Mouse (Mus musculus): ENCODE data around the gene Amhr2. TPM values are rescaled to one million over a fixed set of nuclear protein-coding genes. Genes with fewer than 3 reads are reported as not detected.

The Amhr2 gene
- polyA plus RNA-seq (2015; fragmentation: Nextera tagmentation; extraction: Ambion mirVana): 0.14 and 0.40 TPM in 2 replicates

- no peak within 1 kb of the TSS for H3K27ac ChIP-seq
- no peak within 1 kb of the TSS for H3K4me2 ChIP-seq
- no peak within 1 kb of the TSS for H3K9ac ChIP-seq
- no peaks in the 10 kb centered on the region for H3K36me3 ChIP-seq
- no peak for ATAC-seq (ENCODE audit: low FRiP score)
- H3K9me3 ChIP-seq: no peaks in the 10 kb centered on the region
- H3K4me3 ChIP-seq: no peak within 1 kb of the TSS
- WGBS: 67% methylated on average over 7 of the region's 8 CpGs
- no peaks in the 10 kb centered on the region for H3K4me1 ChIP-seq (replicated peaks)
- no peaks in the 10 kb centered on the region for H3K27me3 ChIP-seq
These were observed at the start of gene Amhr2 for GRCm38 (mm10) chr15:102445146-102445545. Amhr2 (plus strand) TSS chr15:102445367.

DNA sequence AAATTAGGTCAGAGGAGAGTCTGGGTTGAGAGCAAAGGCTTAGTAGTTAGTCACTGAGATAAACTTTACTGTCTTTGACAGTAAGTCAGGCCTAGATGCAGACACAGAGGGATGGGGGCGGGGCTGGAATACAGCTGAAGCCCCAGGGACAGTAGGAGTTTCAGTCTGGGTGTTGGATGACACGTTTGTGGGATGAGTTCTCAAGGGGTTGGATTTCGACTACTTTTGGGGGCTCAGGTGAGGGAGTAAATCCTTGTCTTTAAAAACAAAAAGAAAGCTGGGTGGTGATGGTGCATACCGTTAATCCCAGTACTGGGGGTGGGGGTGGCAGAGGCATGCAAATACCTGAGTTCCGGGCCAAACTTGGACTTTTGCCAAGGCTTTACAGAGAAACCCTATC lies 46.5 kb upstream of the Amhr2 start:
- Histone ChIP-seq H3K27me3 (no peaks in the 10 kb centered on the region), H3K9ac (no peak overlapping the region), H3K4me1 (replicated peaks) (peaks cover 8% of the 10 kb centered on the region), H3K36me3 (no peaks in the 10 kb centered on the region), H3K4me2 (peak overlapping the region; percentile 57; the same call in 1 of the 2 replicates), H3K27ac (no peak overlapping the region), H3K9me3 (no peaks in the 10 kb centered on the region), H3K4me3 (no peak overlapping the region)
- WGBS: 30% methylated on average over 5 of the region's 5 CpGs
- no peak for ATAC-seq (ENCODE audit: low FRiP score)

DNA sequence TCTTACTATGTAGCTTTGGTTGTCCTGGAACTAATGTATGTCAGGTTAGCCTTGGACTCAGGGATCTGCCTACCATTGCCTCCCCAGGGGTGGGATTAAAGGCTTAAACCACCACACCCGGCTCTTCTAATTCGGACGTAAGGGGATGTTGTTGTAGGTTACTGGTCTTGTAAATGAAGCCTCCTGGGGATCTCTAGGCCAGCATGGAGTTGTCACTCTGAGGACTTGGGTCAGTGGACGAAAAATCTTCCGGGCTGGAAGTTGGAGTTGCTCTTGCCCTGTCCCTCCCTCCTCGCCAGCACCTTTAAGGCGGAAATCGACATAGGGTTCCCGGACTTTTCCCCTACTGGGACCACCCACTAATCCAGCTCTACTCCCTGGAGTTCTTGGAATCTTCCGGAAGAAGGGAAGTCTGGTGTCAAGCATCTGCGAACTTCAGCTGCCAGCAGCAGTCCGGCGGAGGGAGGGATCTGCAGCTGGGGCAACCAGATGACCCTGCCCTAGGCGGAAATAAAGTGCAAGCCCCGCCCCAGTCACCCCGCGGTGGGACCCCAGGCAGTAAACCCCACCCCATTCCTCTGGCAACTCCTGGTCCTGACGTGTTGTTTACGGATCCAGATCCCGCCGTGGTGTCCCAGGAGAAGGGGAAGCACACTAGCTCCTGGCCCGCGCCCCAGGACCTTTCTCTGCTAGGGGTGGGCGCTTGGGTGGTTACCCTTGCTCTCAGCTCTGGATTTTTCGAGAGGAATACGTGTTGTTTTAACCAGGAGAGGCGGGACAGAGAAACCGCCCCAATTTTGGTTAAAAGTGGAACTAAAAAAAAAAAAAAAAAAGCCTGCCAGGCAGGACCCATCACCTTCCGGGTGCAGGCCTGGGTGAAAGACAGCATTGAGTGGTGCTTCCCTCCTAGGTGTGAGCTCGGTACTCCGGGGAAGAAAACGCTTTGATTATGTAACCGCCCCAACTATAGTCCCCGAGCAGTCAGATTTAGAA lies 45.6 kb upstream of the Amhr2 start:
- Histone ChIP-seq H3K4me2 (peak overlapping the region; percentile 57), H3K36me3 (no peaks in the 10 kb centered on the region), H3K4me3 (peak overlapping the region; percentile 35), H3K4me1 (replicated peaks) (peaks cover 9% of the 10 kb centered on the region), H3K9ac (peak overlapping the region; percentile 62), H3K9me3 (no peaks in the 10 kb centered on the region), H3K27ac (peak overlapping the region; percentile 24; the same call in 1 of the 2 replicates), H3K27me3 (no peaks in the 10 kb centered on the region)
- WGBS: 4% methylated on average over 34 of the region's 34 CpGs
- no peak for ATAC-seq (ENCODE audit: low FRiP score)

- Histone ChIP-seq H3K36me3 (no peaks in the 10 kb centered on the region), H3K4me1 (replicated peaks) (peaks cover 12% of the 10 kb centered on the region), H3K27ac (no peak overlapping the region), H3K9me3 (no peaks in the 10 kb centered on the region), H3K9ac (no peak overlapping the region), H3K4me3 (no peak overlapping the region), H3K4me2 (no peak overlapping the region), H3K27me3 (no peaks in the 10 kb centered on the region)
- 83% methylated on average over 10 of the region's 10 CpGs for WGBS
- no peak for ATAC-seq (ENCODE audit: low FRiP score)
These were observed 44.6 kb upstream of the Amhr2 start for GRCm38 (mm10) chr15:102400476-102401045.

DNA sequence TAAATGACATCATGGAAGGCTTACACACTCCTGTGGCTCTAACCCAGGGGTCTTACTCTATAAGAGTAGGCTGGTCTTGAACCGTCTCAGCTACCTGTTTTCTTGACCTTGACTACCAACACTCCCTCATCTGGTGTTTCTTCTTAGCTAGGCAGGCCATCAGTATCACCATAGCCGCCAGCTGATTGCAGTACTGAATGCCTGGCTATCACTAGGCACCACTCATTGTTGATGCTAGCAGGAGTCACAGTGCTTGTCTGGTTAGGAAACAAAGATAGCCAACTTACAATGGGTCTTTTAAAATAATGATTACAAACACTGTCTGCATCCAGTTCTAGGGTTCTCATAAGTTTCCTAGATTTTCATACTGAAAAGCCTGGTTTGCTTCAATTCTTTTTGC lies 43.9 kb upstream of the Amhr2 start:
- H3K4me1 ChIP-seq (replicated peaks): peaks cover 12% of the 10 kb centered on the region
- H3K36me3 ChIP-seq: no peaks in the 10 kb centered on the region
- WGBS: 71% methylated on average over 2 of the region's 2 CpGs

DNA sequence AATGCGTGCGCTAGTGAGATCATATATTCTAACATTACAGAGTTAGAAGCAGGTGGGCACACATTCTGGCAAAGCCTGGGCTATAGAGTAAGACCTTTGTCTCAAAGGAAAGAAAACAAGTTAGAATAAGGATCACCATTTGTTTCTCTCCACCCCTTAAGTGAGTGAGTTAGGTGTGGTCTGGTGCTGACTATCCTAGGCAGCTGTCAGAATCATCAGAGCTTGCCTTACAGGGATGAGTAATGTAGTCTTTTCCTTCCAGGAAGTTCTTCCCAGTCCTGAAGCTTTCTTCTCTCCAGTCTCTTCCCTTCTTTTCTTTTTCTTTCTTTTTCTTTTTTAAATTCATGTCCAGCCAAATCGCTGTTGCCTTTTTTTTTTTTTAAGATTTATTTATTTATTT lies 43.0 kb upstream of the Amhr2 start:
- ATAC-seq (ENCODE audit: low FRiP score): no peak
- Histone ChIP-seq H3K9me3 (no peaks in the 10 kb centered on the region), H3K27ac (no peak overlapping the region), H3K4me1 (replicated peaks) (peaks cover 17% of the 10 kb centered on the region), H3K36me3 (no peaks in the 10 kb centered on the region), H3K27me3 (no peaks in the 10 kb centered on the region), H3K4me3 (no peak overlapping the region), H3K4me2 (no peak overlapping the region), H3K9ac (no peak overlapping the region)
- WGBS: 95% methylated on average over 3 of the region's 3 CpGs

More for the DNA sequence above, 43.9 kb upstream of the Amhr2 start:
- no peak overlapping the region for H3K4me3 ChIP-seq
- no peaks in the 10 kb centered on the region for H3K27me3 ChIP-seq
- H3K27ac ChIP-seq: no peak overlapping the region
- H3K4me2 ChIP-seq: no peak overlapping the region
- no peaks in the 10 kb centered on the region for H3K9me3 ChIP-seq
- no peak overlapping the region for H3K9ac ChIP-seq
- no peak for ATAC-seq (ENCODE audit: low FRiP score)

GRCm38 (mm10) chr15:102404608-102405488 lies 40.3 kb upstream of the Amhr2 start:
- Histone ChIP-seq H3K4me3 (peak overlapping the region; percentile 54), H3K36me3 (peaks cover 20% of the 10 kb centered on the region), H3K4me2 (peak overlapping the region; percentile 62), H3K9ac (peak overlapping the region; percentile 74), H3K4me1 (replicated peaks) (peaks cover 36% of the 10 kb centered on the region), H3K9me3 (no peaks in the 10 kb centered on the region), H3K27me3 (no peaks in the 10 kb centered on the region), H3K27ac (peak overlapping the region; percentile 99)
- no peak for ATAC-seq (ENCODE audit: low FRiP score)
- 16% methylated on average over 34 of the region's 34 CpGs for WGBS

- WGBS: under 1% methylated on average over 38 of the region's 38 CpGs
- peaks cover 28% of the 10 kb centered on the region for H3K36me3 ChIP-seq
- ATAC-seq (ENCODE audit: low FRiP score): peak; percentile 99
These were observed 39.5 kb upstream of the Amhr2 start, which contains the start of gene Sp1 for GRCm38 (mm10) chr15:102405489-102406195. Sp1 (plus strand) TSS chr15:102406143.

DNA sequence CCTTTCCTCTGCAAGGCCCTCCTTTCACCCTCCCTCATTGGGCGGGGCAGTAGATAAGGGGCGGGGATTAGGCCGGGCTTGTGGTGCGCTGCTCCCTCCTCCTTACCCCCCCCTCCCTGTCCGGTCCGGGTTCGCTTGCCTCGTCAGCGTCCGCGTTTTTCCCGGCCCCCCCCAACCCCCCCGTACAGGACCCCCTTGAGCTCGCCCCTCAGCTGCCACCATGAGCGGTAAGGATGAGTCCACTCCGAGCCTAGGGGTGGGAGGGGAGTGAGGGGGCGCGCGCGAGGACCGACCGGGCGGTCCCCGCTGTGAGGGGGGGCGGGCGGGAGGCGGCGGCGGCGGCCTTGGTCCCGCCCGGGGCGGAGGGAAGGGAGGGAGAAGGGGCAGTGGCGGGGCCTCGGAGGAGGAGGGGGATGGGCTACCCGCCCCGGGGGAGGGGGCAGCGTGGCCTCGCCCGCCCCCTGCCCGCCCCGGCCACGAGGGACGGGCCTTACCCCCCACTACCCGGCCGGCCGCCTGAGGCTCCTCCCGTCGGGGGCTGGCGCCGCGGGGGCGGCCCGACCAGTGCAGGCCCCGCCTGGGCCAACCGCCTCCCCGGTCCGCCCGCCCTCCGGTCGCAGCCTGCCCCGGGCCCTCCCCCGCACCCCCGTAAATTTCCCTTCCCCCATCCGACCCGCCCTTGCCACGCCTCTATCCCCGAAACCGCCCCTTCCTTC lies 38.8 kb upstream of the Amhr2 start:
- peak overlapping the region; percentile 86 for H3K4me3 ChIP-seq
- H3K27me3 ChIP-seq: no peaks in the 10 kb centered on the region
- peak overlapping the region; percentile 57 for H3K4me2 ChIP-seq
- 1% methylated on average over 15 of the region's 69 CpGs for WGBS
- peak overlapping the region; percentile 92 for H3K27ac ChIP-seq
- H3K36me3 ChIP-seq: peaks cover 32% of the 10 kb centered on the region
- H3K9ac ChIP-seq: peak overlapping the region; percentile 94
- no peaks in the 10 kb centered on the region for H3K9me3 ChIP-seq
- peaks cover 51% of the 10 kb centered on the region for H3K4me1 ChIP-seq (replicated peaks)
- no peak for ATAC-seq (ENCODE audit: low FRiP score)

More at GRCm38 (mm10) chr15:102405489-102406195, 39.5 kb upstream of the Amhr2 start, which contains the start of gene Sp1:
- Histone ChIP-seq H3K9me3 (no peaks in the 10 kb centered on the region), H3K4me1 (replicated peaks) (peaks cover 43% of the 10 kb centered on the region), H3K4me3 (peak within 1 kb of the TSS; percentile 86), H3K4me2 (peak within 1 kb of the TSS; percentile 62), H3K27ac (peak within 1 kb of the TSS; percentile 99), H3K9ac (peak within 1 kb of the TSS; percentile 94), H3K27me3 (no peaks in the 10 kb centered on the region)

GRCm38 (mm10) chr15:102406912-102407580 lies 38.1 kb upstream of the Amhr2 start:
- no peak for ATAC-seq (ENCODE audit: low FRiP score)
- no peaks in the 10 kb centered on the region for H3K9me3 ChIP-seq
- no peaks in the 10 kb centered on the region for H3K27me3 ChIP-seq
- peaks cover 56% of the 10 kb centered on the region for H3K4me1 ChIP-seq (replicated peaks)
- peak overlapping the region; percentile 57 for H3K4me2 ChIP-seq
- peak overlapping the region; percentile 94 for H3K9ac ChIP-seq
- H3K27ac ChIP-seq: peak overlapping the region; percentile 92
- WGBS: 29% methylated on average over 3 of the region's 3 CpGs
- peaks cover 37% of the 10 kb centered on the region for H3K36me3 ChIP-seq
- H3K4me3 ChIP-seq: peak overlapping the region; percentile 86

All from hindbrain, embryonic 13.5 days (tissue).